15 mouse cellular contexts compared by ENCODE assay signal in genomic region chr14:10166641-10167429, GRCm38 (mm10).
DNase-seq lines count a peak whose midpoint lies in the region; ATAC-seq and TF ChIP-seq lines count a peak whose summit lies in the region.
"Had no signal": no experiment of that assay in that cellular context is flagged by ENCODE, and none has a peak within 500 bp of the region (broad histone marks: within the 10 kb centered on the region; RNA-seq: fewer than 3 reads in every experiment).

No protein-coding gene starts in this region.

- 56% methylated on average over 6 of the region's 6 CpGs for WGBS in midbrain, embryonic 11.5 days
- WGBS in midbrain, embryonic 10.5 days: 77% methylated on average over 6 of the region's 6 CpGs
- 13% methylated on average over 6 of the region's 6 CpGs for WGBS in forebrain, postnatal 0 days
- 32% methylated on average over 6 of the region's 6 CpGs for WGBS in midbrain, embryonic 15.5 days

- H3K4me3 ChIP-seq in midbrain, embryonic 11.5 days (ENCODE audit: low read depth, low read length): no peak overlapping the region
- no peak overlapping the region for H3K4me3 ChIP-seq in midbrain, embryonic 10.5 days
- no peak overlapping the region for H3K4me3 ChIP-seq in cortical plate, adult 2 months (ENCODE audit: insufficient read depth, low read length)
- H3K4me3 ChIP-seq in forebrain, postnatal 0 days (ENCODE audit: low read depth, low read length): no peak overlapping the region
- H3K4me3 ChIP-seq in midbrain, embryonic 15.5 days: no peak overlapping the region
- H3K4me3 ChIP-seq: embryonic facial prominence, embryonic 12.5 days; heart, embryonic 12.5 days; hindbrain, embryonic 12.5 days had no signal

- no peak for TF ChIP-seq CTCF in cortical plate, adult 2 months (IDR thresholded peaks at IDR 0.05; ENCODE audit: extremely low read depth, insufficient read depth, low read length)
- TF ChIP-seq CTCF in forebrain, postnatal 0 days (IDR thresholded peaks at IDR 0.05; ENCODE audit: low read depth): no peak

- peak; percentile 73 for DNase-seq in midbrain, embryonic 11.5 days (ENCODE audit: low spot score, missing footprints)
- DNase-seq in midbrain, embryonic 10.5 days (ENCODE audit: low spot score): no peak
- DNase-seq in forebrain, postnatal 0 days: peak; percentile 28
- no peak for DNase-seq in thymus, postnatal 14 days
- DNase-seq in kidney, postnatal 25 days: no peak
- DNase-seq: adrenal gland, adult 8-10 months; cerebellum, adult 11-12 months; lung, postnatal 36 days had no signal

- no peaks in the 10 kb centered on the region for H3K27me3 ChIP-seq in midbrain, embryonic 11.5 days (ENCODE audit: control insufficient read depth, insufficient read depth, low read length)
- no peaks in the 10 kb centered on the region for H3K27me3 ChIP-seq in midbrain, embryonic 10.5 days (ENCODE audit: low read depth, poor library complexity, severe bottlenecking)
- H3K27me3 ChIP-seq in forebrain, postnatal 0 days (ENCODE audit: insufficient read depth, low read length): no peaks in the 10 kb centered on the region
- H3K27me3 ChIP-seq in midbrain, embryonic 15.5 days (replicated peaks): no peaks in the 10 kb centered on the region
- H3K27me3 ChIP-seq: CH12.LX; embryonic facial prominence, embryonic 12.5 days; heart, embryonic 12.5 days; hindbrain, embryonic 12.5 days had no signal

- ATAC-seq in midbrain, embryonic 11.5 days (ENCODE audit: low FRiP score): no peak
- ATAC-seq in forebrain, postnatal 0 days: peak; percentile 32
- ATAC-seq in midbrain, embryonic 15.5 days (replicated peaks): no peak

- H3K4me2 ChIP-seq in midbrain, embryonic 11.5 days: no peak overlapping the region
- no peak overlapping the region for H3K4me2 ChIP-seq in forebrain, postnatal 0 days (ENCODE audit: low read depth)
- H3K4me2 ChIP-seq in midbrain, embryonic 15.5 days: no peak overlapping the region
- H3K4me2 ChIP-seq: embryonic facial prominence, embryonic 12.5 days; heart, embryonic 12.5 days; hindbrain, embryonic 12.5 days had no signal

- H3K9me3 ChIP-seq in midbrain, embryonic 11.5 days (ENCODE audit: control insufficient read depth, low read length): no peaks in the 10 kb centered on the region
- no peaks in the 10 kb centered on the region for H3K9me3 ChIP-seq in midbrain, embryonic 10.5 days (replicated peaks)
- H3K9me3 ChIP-seq in forebrain, postnatal 0 days (ENCODE audit: low read length): no peaks in the 10 kb centered on the region
- no peaks in the 10 kb centered on the region for H3K9me3 ChIP-seq in midbrain, embryonic 15.5 days
- H3K9me3 ChIP-seq: embryonic facial prominence, embryonic 12.5 days; hindbrain, embryonic 12.5 days had no signal

- no peak overlapping the region for H3K9ac ChIP-seq in midbrain, embryonic 11.5 days (ENCODE audit: low read length)
- no peak overlapping the region for H3K9ac ChIP-seq in forebrain, postnatal 0 days
- no peak overlapping the region for H3K9ac ChIP-seq in midbrain, embryonic 15.5 days
- H3K9ac ChIP-seq: embryonic facial prominence, embryonic 12.5 days; heart, embryonic 12.5 days; hindbrain, embryonic 12.5 days; liver, embryonic 14.5 days had no signal

- H3K36me3 ChIP-seq in midbrain, embryonic 11.5 days (ENCODE audit: control insufficient read depth, insufficient read depth, low read length): no peaks in the 10 kb centered on the region
- H3K36me3 ChIP-seq in midbrain, embryonic 10.5 days: no peaks in the 10 kb centered on the region
- no peaks in the 10 kb centered on the region for H3K36me3 ChIP-seq in forebrain, postnatal 0 days (ENCODE audit: insufficient read depth)
- no peaks in the 10 kb centered on the region for H3K36me3 ChIP-seq in midbrain, embryonic 15.5 days (replicated peaks)
- H3K36me3 ChIP-seq: embryonic facial prominence, embryonic 12.5 days; heart, embryonic 12.5 days; hindbrain, embryonic 12.5 days had no signal

- no peaks in the 10 kb centered on the region for H3K4me1 ChIP-seq in midbrain, embryonic 11.5 days (ENCODE audit: control insufficient read depth, insufficient read depth, low read length)
- no peaks in the 10 kb centered on the region; the same call in 1 of the 2 replicates for H3K4me1 ChIP-seq in midbrain, embryonic 10.5 days
- no peaks in the 10 kb centered on the region; the same call in 1 of the 2 replicates for H3K4me1 ChIP-seq in cortical plate, adult 2 months (ENCODE audit: control insufficient read depth, insufficient read depth, low read length)
- no peaks in the 10 kb centered on the region for H3K4me1 ChIP-seq in forebrain, postnatal 0 days (ENCODE audit: insufficient read depth)
- no peaks in the 10 kb centered on the region for H3K4me1 ChIP-seq in midbrain, embryonic 15.5 days
- H3K4me1 ChIP-seq: embryonic facial prominence, embryonic 12.5 days; heart, embryonic 12.5 days; hindbrain, embryonic 12.5 days had no signal

- no peak overlapping the region for H3K27ac ChIP-seq in midbrain, embryonic 11.5 days (ENCODE audit: low read depth, low read length)
- H3K27ac ChIP-seq in midbrain, embryonic 10.5 days (replicated peaks): no peak overlapping the region
- H3K27ac ChIP-seq in cortical plate, adult 2 months (ENCODE audit: insufficient read depth, low read length): 0 out of 2 replicates have a peak overlapping the region, but pooled peaks have one; percentile 56
- peak overlapping the region; percentile 36 for H3K27ac ChIP-seq in forebrain, postnatal 0 days (ENCODE audit: low read depth, low read length)
- H3K27ac ChIP-seq in midbrain, embryonic 15.5 days: peak overlapping the region; percentile 9; the same call in 1 of the 2 replicates
- H3K27ac ChIP-seq: embryonic facial prominence, embryonic 12.5 days; hindbrain, embryonic 12.5 days; liver, embryonic 14.5 days had no signal

- TF ChIP-seq POLR2A in cortical plate, adult 2 months (IDR thresholded peaks at IDR 0.05; ENCODE audit: extremely low read depth, insufficient read depth, low read length): no peak

Comparison
In these comparisons a context has a peak if more than half of its experiments do, and no peak if none do; other contexts are left out.
1. DNase-seq: peak in midbrain, embryonic 11.5 days (single experiment) and forebrain, postnatal 0 days (single experiment); none in midbrain, embryonic 10.5 days (single experiment), thymus, postnatal 14 days (single experiment) and kidney, postnatal 25 days (0 of 2).
2. H3K27ac ChIP-seq: peak in cortical plate, adult 2 months (single experiment), forebrain, postnatal 0 days (single experiment) and midbrain, embryonic 15.5 days (single experiment); none in midbrain, embryonic 11.5 days (single experiment) and midbrain, embryonic 10.5 days (single experiment).